Mouse (Mus musculus) midbrain, postnatal 0 days (tissue): ENCODE data around the gene Ankrd13a. TPM values are rescaled to one million over a fixed set of nuclear protein-coding genes. Genes with fewer than 3 reads are reported as not detected.
"Not testable (repeated sequence)": the region's sequence is repeated elsewhere in the genome, so short reads cannot be mapped to it uniquely, and the experiment has no call there.

Experiments used
- ATAC-seq: fragments of 200-750 bp; cut with Nextera tagmentation; 2 replicates; pipeline ENCODE4 v1.8.0; 2017; ENCODE audit warnings: moderate number of reproducible peaks, mild to moderate bottlenecking, moderate TSS enrichment, moderate library complexity; ENCODE audit not compliant: low FRiP score
- DNase-seq: peaks from one replicate; pipeline ENCODE4 v3.0.0-alpha.2; 2015; ENCODE audit warnings: low spot score
- H3K27ac ChIP-seq: fragments of 300-500 bp; sonication (generic); 2 replicates; pipeline ENCODE4 v1.5.1; 2014; ENCODE audit warnings: low read depth, mild to moderate bottlenecking, low read length, mixed read lengths
- H3K27me3 ChIP-seq: fragments of 300-500 bp; sonication (generic); 2 replicates; pipeline ENCODE4 v1.6.1; 2014; ENCODE audit warnings: low read length, control low read depth, mixed read lengths; ENCODE audit not compliant: insufficient read depth
- H3K36me3 ChIP-seq: fragments of 300-500 bp; sonication (generic); 2 replicates; pipeline ENCODE4 v1.6.1; 2014; ENCODE audit warnings: low read length, control low read depth, mixed read lengths; ENCODE audit not compliant: insufficient read depth
- H3K4me1 ChIP-seq: fragments of 300-500 bp; sonication (generic); 2 replicates; pipeline ENCODE4 v1.6.1; 2014; ENCODE audit warnings: mild to moderate bottlenecking, control low read depth, antibody characterized with exemption, low read length, mixed read lengths; ENCODE audit not compliant: insufficient read depth
- H3K4me2 ChIP-seq: fragments of 300-500 bp; sonication (generic); 2 replicates; pipeline ENCODE4 v1.6.1; 2014; ENCODE audit warnings: low read depth, mild to moderate bottlenecking, low read length, mixed read lengths; ENCODE audit not compliant: poor library complexity, severe bottlenecking
- H3K4me3 ChIP-seq: fragments of 300-500 bp; sonication (generic); 2 replicates; pipeline ENCODE4 v1.5.1; 2014; ENCODE audit warnings: low read depth, mild to moderate bottlenecking, low read length, moderate library complexity
- H3K9ac ChIP-seq: fragments of 300-500 bp; sonication (generic); replicated peaks from 2 replicates; pipeline ENCODE4 v1.6.1; 2014; ENCODE audit warnings: mild to moderate bottlenecking, low read length, moderate library complexity, mixed read lengths; ENCODE audit not compliant: poor library complexity, severe bottlenecking
- H3K9me3 ChIP-seq: fragments of 300-500 bp; sonication (generic); 2 replicates; pipeline ENCODE4 v1.6.1; 2016; ENCODE audit warnings: low read length, control low read depth
- CTCF ChIP-seq: IDR thresholded peaks from 2 replicates; pipeline ENCODE4 v1.5.1; 2016; ENCODE audit warnings: antibody characterized with exemption, mild to moderate bottlenecking
- WGBS: fragments of 180-500 bp; shearing (Covaris S2); extraction: QIAGEN DNeasy Blood & Tissue Kit; methylation state at CpG from one replicate; pipeline ENCODE4 v1.1.7; 2014; 5-methylcytosine and 5-hydroxymethylcytosine counted together
- microRNA-seq: library from miRNA; unstranded; fragments of <30 nt; microRNA quantifications from one replicate; pipeline ENCODE4, GENCODE M21; 2016; ENCODE audit warnings: borderline number of aligned reads
- polyA plus RNA-seq: library from polyadenylated mRNA; unstranded; fragments of >200 nt; fragmentation: Nextera tagmentation; extraction: Ambion mirVana; gene quantifications from 2 replicates; pipeline ENCODE4 v1.2.1, GENCODE M21; 2015
- total RNA-seq: library from RNA; depleted of rRNA; stranded (reverse); fragments of >200 nt; gene quantifications from 2 replicates; pipeline ENCODE4 v1.2.3, GENCODE M21; 2014; rRNA removed

Ankrd13a gene
- total and polyA plus RNA-seq, 2 experiments from 2014 or later, result 24.9 to 47.3 TPM

DNA sequence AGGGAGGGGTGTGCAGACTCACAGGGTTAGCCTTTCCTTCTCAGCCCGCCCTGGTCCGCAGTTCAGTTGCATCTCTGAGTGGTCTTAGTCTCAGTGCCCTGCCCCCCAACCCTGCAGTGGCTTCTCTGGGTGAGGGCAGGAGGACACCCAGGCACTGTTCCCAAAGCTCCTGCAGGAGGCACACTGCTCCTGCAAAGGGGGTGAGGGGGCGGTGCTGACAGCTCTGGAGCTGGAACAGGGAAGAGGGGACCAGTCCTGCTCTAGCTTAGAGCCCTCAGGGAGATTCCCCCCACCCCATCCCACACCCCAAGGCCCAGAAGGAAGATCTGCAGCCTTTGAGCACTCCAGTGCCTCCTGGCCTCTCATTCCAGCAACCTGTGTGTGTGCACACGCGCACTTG, 68.2 kb downstream of the Ankrd13a start:
- 0 out of 2 replicates have a peak, but pooled peaks have one; percentile 11 for TF ChIP-seq CTCF
- no peaks in the 10 kb centered on the region for H3K36me3 ChIP-seq
- 60% methylated on average over 5 of the region's 5 CpGs for WGBS
- H3K27me3 ChIP-seq, result no peaks in the 10 kb centered on the region
- no peak overlapping the region for H3K9ac ChIP-seq
- no peak for DNase-seq
- no peak overlapping the region for H3K4me3 ChIP-seq
- no peaks in the 10 kb centered on the region for H3K4me1 ChIP-seq
- no peaks in the 10 kb centered on the region for H3K9me3 ChIP-seq
- H3K4me2 ChIP-seq, result no peak overlapping the region
- no peak; the same call in 1 of the 2 replicates for ATAC-seq
- H3K27ac ChIP-seq, result no peak overlapping the region

DNA sequence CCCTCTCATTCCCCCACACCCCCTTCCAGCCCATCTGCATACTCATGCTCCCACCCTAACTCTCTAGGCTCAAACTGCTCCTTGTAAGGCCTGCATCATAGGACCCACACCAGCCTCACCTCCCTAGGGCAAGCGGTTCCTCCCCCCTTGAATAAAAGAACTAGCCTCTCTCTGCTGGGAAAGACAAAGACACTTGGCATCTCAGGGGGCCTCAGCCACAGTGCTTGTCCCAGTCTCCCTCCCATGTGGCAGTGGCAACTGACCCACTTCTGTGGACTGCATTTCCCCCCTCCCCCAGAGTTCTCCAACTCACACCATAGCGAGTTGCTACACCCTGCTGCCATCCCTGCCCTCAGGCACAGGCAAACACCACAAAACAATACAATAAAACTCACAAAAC, 69.9 kb downstream of the Ankrd13a start:
- not testable (repeated sequence) for H3K27ac ChIP-seq, H3K4me1 ChIP-seq, H3K27me3 ChIP-seq, DNase-seq, H3K36me3 ChIP-seq, ATAC-seq, H3K4me3 ChIP-seq, H3K9me3 ChIP-seq, H3K9ac ChIP-seq, H3K4me2 ChIP-seq
- 46% methylated on average over 2 of the region's 2 CpGs for whole genome bisulfite sequencing

DNA sequence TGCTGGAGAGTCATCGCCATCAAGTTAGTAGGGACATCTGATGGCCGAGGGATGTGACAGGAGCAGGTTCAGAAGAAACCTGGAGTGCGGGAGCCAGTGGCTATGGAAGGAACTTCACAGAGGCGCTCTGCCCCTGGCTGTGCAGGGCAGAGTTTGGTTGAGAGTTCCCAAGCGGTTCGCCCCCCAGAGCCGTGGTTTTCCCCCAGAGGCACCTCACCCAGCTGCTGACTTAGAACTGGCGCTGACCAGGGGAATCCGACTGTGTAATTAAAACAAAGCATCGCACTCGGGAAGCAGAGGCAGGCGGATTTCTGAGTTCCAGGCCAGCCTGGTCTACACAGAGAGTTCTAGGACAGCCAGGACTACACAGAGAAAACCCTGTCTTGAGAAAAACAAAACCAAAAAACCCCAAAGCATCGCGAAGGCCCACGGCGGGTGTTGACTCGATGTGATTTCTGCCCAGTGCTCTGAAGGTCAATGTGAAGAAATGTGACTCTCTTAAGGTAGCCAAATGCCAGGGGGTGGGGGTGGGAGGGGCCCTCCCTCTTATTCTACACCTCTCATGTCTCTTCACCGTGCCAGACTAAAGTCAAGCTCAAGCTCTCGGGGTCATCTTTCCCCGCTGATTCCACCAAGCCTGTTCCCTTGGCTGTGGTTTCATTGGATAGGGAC, 77.2 kb downstream of the Ankrd13a start:
- WGBS, result 88% methylated on average over 20 of the region's 20 CpGs
- no peaks in the 10 kb centered on the region for H3K27me3 ChIP-seq
- no peaks in the 10 kb centered on the region for H3K4me1 ChIP-seq
- H3K9ac ChIP-seq, result no peak overlapping the region
- H3K4me3 ChIP-seq, result no peak overlapping the region
- no peak for DNase-seq
- H3K9me3 ChIP-seq, result no peaks in the 10 kb centered on the region
- ATAC-seq, result no peak
- H3K4me2 ChIP-seq, result no peak overlapping the region
- TF ChIP-seq CTCF, result no peak
- no peaks in the 10 kb centered on the region for H3K36me3 ChIP-seq
- no peak overlapping the region for H3K27ac ChIP-seq

DNA sequence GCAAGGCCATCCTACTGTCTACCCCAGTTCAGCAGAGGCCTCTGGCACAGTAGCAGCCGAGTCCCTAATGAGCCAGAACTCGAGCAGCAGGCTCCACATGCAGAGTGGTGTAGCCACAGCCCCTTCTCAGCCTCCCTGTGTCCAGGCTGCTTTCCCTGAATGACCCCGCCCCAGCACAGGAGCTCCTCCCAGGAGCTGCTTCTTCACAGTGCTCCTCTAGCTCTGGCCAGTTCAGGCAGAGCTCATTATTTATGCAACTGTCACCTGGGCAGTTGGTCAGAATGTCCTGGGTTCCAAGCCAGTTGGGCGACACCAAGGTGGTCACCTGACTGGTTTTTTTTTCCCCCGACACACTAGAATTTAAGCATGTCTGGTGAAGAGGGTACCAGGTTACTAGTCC, 78.9 kb downstream of the Ankrd13a start, which contains the start of gene 4930519G04Rik:
TSS of gene 4930519G04Rik (plus strand) at position 301 of the 400 bp plus-strand sequence.
- ATAC-seq, H3K27me3 ChIP-seq, H3K4me3 ChIP-seq, H3K9me3 ChIP-seq, DNase-seq, H3K4me2 ChIP-seq, H3K36me3 ChIP-seq, H3K4me1 ChIP-seq, H3K27ac ChIP-seq, H3K9ac ChIP-seq: not testable (repeated sequence)
- 76% methylated on average over 3 of the region's 5 CpGs for whole genome bisulfite sequencing

Small RNA genes lying within 50 kb of the gene (microRNA-seq; reads per million reads assigned to microRNA genes)
- gene Mir6240, result 5.7 reads per million, percentile 12 among the genes with 10 or more reads in this experiment

Other genes starting within 250 kb of the Ankrd13a start
- gene Fam222a, start 206.7 kb upstream of the Ankrd13a start, total RNA-seq, result 5.6 and 10.4 TPM in 2 replicates
- gene Fam222a, start 206.7 kb upstream of the Ankrd13a start, polyA plus RNA-seq, result 3.5 and 4.2 TPM in 2 replicates
- 1.2 and 3.4 TPM in 2 replicates for gene Trpv4, start 116.3 kb upstream of the Ankrd13a start, total RNA-seq
- gene Trpv4, start 116.3 kb upstream of the Ankrd13a start, polyA plus RNA-seq, result 0.88 and 1.4 TPM in 2 replicates
- 27.0 and 42.1 TPM in 2 replicates for gene Gltp, start 83.7 kb upstream of the Ankrd13a start, total RNA-seq
- gene Gltp, start 83.7 kb upstream of the Ankrd13a start, polyA plus RNA-seq, result 32.6 and 35.3 TPM in 2 replicates
- gene Tchp, start 66.9 kb upstream of the Ankrd13a start, total RNA-seq, result 10.9 and 11.2 TPM in 2 replicates
- gene Tchp, start 66.9 kb upstream of the Ankrd13a start, polyA plus RNA-seq, result 12.6 and 14.4 TPM in 2 replicates
- 41.8 and 45.1 TPM in 2 replicates for gene Git2, start 840 bp downstream of the Ankrd13a start, total RNA-seq
- gene Git2, start 840 bp downstream of the Ankrd13a start, polyA plus RNA-seq, result 25.5 and 33.8 TPM in 2 replicates
- 299 and 345 TPM in 2 replicates for gene 1500011B03Rik, start 48.8 kb downstream of the Ankrd13a start, total RNA-seq
- 372 and 393 TPM in 2 replicates for gene 1500011B03Rik, start 48.8 kb downstream of the Ankrd13a start, polyA plus RNA-seq
- not detected in 2 replicates for gene 4930519G04Rik, start 79.0 kb downstream of the Ankrd13a start, total RNA-seq
- gene 4930519G04Rik, start 79.0 kb downstream of the Ankrd13a start, polyA plus RNA-seq, result not detected in 2 replicates
- gene Gm9936, start 84.0 kb downstream of the Ankrd13a start, total RNA-seq, result 5.8 and 6.7 TPM in 2 replicates
- 3.1 and 3.3 TPM in 2 replicates for gene Gm9936, start 84.0 kb downstream of the Ankrd13a start, polyA plus RNA-seq
- gene Oasl2, start 122.3 kb downstream of the Ankrd13a start, total RNA-seq, result 1.8 and 6.3 TPM in 2 replicates
- 3.9 and 5.1 TPM in 2 replicates for gene Oasl2, start 122.3 kb downstream of the Ankrd13a start, polyA plus RNA-seq
- gene Oasl1, start 148.6 kb downstream of the Ankrd13a start, total RNA-seq, result 0.24 and 3.8 TPM in 2 replicates
- gene Oasl1, start 148.6 kb downstream of the Ankrd13a start, polyA plus RNA-seq, result 0.32 and 0.79 TPM in 2 replicates
- 62.9 and 71.3 TPM in 2 replicates for gene 2210016L21Rik, start 167.5 kb downstream of the Ankrd13a start, total RNA-seq
- gene 2210016L21Rik, start 167.5 kb downstream of the Ankrd13a start, polyA plus RNA-seq, result 189 and 225 TPM in 2 replicates
- gene Hnf1a, start 196.4 kb downstream of the Ankrd13a start, total RNA-seq, result not detected in 2 replicates
- gene Hnf1a, start 196.4 kb downstream of the Ankrd13a start, polyA plus RNA-seq, result 0.05 and 0.06 TPM in 2 replicates
- 153 TPM in 2 replicates for gene Sppl3, start 236.5 kb downstream of the Ankrd13a start, total RNA-seq
- 34.9 and 37.1 TPM in 2 replicates for gene Sppl3, start 236.5 kb downstream of the Ankrd13a start, polyA plus RNA-seq